Mouse (Mus musculus) right cerebral cortex, adult 2 months (tissue): Measurements from ENCODE around the gene Olfr554.
A peak's percentile ranks its signal among the peaks of the same experiment; 100 is the strongest.
"Not testable (repeated sequence)": the region's sequence is repeated elsewhere in the genome, so short reads cannot be mapped to it uniquely, and the experiment has no call there.

Experiments
- DNase-seq, 2 experiments: peaks; one replicate each; pipeline ENCODE4 v3.0.0; 2021 to 2022; ENCODE audit warnings: low spot score in 2 of 2

The Olfr554 gene

DNA sequence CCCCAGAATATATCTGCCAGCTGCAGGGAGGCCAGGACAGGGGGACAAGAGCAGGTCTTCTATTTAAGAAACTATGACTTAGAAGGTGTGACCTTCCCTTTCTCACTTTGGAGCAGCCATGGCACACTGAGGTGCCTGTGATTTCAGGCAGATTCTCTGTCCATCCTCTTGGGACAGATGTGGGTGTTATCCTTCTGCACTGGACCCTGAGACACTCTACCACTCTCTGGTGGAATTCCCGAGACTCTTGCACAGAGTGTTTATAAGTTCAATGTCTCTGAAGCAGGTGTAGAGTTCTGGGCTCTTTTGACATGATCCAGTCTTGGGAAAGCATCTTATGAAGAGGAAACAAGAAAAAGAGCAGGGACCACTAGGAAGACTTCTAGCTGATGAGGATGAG is at the start of gene Olfr554:
Gene Olfr554 (plus strand): TSS at position 301 of the 400 bp plus-strand sequence.
- no peak for DNase-seq

DNA sequence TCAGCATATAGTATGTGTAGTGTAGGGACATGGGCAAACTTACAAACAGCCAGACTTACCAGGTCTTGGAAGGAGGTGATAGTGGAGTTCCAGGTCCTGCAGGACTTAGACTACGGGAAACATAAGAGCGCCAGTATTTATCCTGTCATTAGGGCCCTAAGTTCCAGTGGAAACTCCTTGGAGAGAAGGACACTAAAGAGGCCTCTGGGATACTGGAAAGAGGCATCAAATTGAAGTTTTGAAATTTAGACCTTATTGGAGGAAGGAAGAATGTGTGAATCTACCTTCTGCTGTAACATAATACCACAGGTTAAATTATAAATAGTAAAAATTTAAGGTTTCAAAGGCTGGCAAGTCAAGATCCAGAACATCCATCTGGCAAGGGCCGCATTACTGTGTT is 46.4 kb upstream of the Olfr554 start, which contains the start of gene Olfr551:
Gene Olfr551 (minus strand): TSS at position 101 of the 400 bp plus-strand sequence.
- no peak for DNase-seq

DNA sequence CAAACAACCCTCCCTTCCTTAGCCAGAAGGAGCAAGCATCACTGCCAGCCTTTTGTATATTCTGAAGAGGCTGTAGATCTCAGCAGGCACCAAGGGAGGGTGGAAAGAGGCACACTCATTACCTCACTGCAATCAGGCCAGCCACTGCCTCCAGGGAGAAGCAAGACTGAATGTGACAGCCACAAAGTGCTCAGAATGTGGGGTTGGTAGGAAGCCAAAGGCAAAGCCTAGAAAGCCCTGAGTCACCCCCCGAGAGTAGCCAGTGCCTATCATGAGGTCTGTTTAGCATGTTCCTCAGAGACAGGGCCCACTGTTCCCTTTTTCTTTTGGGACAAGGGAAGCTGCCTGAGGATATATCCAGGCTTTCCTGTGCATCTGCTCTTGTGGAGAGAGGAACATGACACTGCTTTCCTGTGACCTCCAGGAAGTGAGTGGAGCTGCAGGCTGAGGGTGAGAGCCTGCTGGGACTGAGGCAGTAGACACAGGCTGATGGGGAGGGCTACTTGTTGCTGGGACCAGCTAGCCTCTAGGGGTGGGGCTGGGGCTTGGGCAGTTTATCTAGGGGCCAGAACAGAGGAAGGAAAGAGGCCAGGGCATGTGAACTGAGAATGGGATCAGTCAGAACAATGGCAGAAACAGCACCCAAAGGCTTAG is 40.7 kb upstream of the Olfr554 start, which contains the start of gene Olfr552:
Gene Olfr552 (plus strand): TSS at position 393 of the 654 bp plus-strand sequence.
- no peak for DNase-seq

DNA sequence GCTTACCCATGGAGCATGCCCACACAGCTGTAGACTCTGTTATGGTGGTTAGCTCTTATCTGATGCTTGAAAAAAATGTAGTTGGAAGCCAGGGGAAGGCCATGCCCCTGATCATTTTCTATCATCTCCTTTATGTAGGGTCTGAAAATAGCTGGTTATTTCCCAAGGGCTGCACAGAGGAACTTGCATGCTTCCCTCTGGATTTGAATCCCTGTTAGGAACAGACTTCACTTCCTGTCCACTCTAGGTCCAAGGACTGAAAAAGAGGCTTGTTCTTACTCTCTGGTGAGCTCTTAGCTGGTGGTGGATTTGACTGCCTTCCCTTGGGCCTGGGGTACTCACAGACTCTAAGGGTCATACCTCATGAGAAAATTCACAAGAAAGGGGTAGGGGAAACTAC is 20.1 kb upstream of the Olfr554 start, which contains the start of gene Olfr553:
Gene Olfr553 (minus strand): TSS at position 101 of the 400 bp plus-strand sequence.
- no peak for DNase-seq

DNA sequence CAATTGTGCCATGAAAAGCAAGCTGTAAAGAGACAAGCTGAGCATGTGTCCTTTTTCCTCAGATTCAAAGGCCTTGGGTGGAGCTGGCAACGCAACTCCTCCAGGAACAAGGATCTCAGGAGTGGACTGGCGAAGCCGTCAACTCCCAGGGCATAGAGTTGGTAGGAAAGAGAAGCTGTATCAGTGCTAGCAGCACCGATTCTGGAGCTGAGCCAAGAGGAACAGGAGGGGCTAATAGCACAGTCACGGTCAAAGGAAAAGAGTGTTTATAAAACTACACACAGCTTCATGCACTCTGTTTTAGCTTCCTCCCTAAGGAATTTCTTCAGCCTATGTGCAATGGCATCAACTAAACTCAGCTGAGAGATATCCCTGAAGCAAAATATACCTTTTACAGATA is 18.6 kb upstream of the Olfr554 start:
- DNase-seq, result no peak

DNA sequence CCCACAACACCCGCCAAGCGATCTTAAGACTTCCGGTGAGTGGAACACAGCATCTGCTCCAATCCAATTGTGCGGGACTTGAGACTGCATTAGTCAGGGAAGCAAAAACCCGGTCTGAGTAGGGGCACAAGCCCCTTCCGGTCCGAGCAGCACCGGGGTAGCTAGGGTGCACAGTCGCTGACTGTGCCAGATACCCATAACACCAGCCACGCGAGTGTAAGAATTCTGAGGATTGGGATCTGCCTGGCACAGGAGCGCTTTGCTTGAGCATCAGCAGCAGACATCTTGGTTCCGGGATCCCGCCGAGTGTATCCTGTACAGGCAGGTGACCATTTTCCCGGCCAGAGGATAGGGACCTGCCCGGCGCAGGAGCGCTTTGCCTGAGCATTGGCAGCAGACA is 17.9 kb upstream of the Olfr554 start:
- not testable (repeated sequence) for DNase-seq

DNA sequence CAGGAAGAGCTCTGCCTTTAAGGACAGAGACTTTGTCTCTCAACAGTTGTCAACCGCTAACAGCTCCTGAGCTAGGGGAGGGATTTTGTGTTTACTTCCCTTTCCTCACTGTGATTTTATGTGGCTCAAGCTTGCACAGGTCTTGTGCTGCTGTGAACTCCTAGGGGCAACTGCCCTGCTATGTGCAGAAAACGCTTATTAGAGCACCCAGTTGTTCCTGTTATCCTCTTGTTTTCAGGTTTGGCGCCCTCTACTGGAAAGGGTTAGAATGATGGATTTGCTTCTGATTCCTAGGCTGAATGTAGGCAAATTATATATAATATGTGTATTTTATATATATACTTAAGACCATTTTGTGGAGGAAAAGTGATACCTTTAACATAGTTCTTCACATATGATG is 1.6 kb upstream of the Olfr554 start:
- peak; percentile 27 to 39 for DNase-seq

DNA sequence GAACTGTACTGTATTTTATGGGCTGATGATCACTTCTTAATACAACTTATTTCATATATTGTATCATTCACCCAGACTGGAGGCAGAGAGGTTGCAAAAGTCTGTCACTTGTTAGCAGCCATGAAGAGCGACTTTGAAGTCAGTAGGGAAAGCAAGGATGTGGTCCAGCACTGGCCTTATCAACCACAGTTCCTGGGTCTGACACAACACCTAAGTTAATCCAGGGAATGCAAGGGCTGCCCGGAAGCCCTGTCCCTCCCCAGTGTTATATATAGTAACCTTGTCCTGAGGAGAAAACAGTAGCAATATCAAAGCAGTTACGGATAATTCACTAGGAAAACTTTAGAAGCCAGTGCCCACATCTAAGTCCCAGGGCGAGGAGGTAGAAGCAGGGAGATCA is 6.7 kb downstream of the Olfr554 start:
- not testable (repeated sequence) for DNase-seq

DNA sequence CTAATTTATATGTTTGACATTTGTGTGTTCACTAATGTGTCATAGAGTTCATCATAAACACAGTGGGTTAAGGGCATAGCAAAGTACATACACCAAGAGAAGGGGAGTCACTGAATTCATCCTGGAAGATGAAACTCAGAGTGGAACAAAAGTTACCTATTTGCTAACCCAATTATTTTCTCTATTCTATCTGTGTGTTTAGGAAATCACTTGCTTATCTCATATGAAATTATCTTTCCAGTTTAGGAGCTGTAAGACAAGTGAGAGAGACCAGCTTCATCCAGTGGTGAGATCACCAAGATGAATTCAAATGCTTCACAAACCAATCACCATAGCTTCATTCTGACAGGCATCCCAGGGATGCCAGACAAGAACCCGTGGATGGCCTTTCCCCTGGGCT is 20.3 kb downstream of the Olfr554 start, which contains the start of gene Olfr555:
Gene Olfr555 (plus strand): TSS at position 301 of the 400 bp plus-strand sequence.
- DNase-seq, result no peak

DNA sequence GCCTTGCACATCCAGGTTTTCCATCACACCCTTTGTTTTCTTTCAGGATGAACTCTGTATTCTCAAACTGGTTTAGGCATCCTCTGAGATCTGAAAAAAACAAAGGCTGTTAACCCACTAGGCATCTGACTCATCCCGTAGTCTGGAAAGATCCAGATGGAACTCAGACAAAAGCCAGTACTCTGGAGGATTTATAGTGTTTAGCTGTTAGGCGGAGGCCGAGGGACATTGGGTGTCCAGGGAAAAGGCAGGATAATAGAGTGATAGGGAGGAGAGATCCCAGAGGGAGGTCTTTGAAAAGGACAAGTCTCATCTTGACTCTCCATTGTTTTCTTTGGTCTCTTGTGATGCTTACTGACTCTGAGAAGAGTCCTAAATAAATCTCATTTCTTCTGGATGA is 26.4 kb downstream of the Olfr554 start, which contains the start of gene Olfr556:
Gene Olfr556 (plus strand): TSS at position 301 of the 400 bp plus-strand sequence.
- DNase-seq, result no peak

DNA sequence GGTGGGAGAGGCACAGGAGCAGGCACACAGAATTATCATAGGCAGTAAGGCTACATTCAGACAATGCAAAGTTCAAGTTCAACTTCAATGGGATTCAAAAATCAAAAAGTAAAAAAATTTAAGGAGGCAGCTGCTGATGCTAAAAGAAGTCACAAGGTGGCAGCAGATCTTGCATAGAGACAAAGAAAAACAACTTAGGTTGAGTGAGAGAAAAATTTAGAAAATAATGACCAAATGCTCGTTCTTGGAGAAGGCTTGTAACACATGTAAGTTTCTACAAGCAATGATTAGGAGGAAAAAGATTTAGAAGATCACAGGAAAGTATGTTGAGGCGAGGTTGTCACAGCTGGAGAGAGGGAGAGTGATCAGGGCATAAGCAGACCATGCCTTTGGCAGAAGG is 27.1 kb downstream of the Olfr554 start:
- peak in 1 of 2 experiments; percentile 12 for DNase-seq

DNA sequence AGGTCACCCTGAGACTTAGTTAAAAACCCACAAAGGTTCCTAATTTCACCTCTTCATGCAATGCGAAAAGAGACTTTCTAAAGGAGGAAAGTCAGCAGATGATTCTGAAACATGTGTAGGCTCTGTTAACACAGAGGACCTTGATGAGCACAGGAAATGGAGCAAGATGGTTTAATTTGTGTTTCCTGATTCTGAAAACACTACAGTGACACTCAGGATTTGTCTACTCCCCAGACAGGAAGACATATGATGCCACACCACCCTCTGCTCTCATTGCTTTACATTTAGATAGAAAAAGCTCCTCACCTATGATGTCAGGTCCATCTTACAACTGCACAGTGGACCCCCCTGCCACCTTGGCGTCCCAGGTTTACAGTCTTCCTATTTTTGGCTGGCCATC is 38.0 kb downstream of the Olfr554 start:
- DNase-seq, result no peak

DNA sequence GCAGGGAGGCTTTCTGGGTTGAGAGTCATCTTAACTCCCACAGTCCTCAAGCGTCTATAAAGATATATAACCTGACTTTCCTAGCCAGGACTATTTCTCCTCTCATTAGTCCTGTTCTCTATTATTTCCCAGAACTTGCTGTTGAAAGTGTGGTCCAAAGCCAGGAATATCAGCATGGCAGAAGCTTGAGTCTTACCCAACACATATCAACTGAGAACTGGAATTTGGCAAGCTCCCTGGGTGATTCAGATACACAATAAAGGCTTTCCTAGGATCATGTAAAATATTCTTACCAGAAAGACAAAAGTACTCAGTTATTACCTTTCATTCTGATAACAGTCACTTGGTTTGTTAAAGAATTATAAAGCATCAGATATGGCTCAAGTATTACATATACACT is 43.7 kb downstream of the Olfr554 start:
- DNase-seq, result no peak

DNA sequence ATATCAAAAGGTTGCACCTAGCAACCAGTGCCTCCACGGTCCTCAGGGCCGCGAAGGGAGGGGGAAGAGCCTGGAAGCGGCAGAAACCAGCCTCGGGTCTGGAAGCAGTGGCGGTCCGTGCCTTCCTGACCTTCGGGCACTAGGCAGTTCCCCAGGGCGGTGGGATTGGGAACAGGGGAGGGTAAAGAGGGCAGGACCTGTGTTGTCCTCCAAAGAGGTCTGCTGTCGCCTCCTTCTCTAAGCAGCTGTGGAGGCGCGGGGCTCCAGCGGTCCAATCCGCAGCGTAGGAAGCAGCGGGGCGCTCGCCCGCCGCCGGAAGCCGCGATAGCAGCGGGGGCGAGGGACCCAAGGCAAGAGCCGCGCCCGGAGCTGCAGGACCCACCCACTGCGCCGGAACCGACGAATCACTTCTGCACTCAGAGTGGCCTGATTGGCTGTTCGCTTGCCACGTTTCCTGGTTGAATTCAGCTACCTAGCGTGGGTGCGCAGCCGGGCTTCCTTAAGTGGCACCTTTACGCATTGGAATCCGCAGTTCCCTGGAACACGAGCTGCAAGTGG is 48.8 kb downstream of the Olfr554 start, which contains the start of gene Trim68:
Gene Trim68 (minus strand): TSS at position 384 of the 558 bp plus-strand sequence.
- peak; percentile 90 to 93 for DNase-seq
